In genomic region chr11:87595327-87595841, GRCm38 (mm10) we compare ENCODE assay signal across 8 mouse cellular contexts. TPM values are rescaled to one million over a fixed set of nuclear protein-coding genes. Genes with fewer than 3 reads are reported as not detected.
A peak's percentile ranks its signal among the peaks of the same experiment; 100 is the strongest.
DNase-seq lines count a peak whose midpoint lies in the region; ATAC-seq lines count a peak whose summit lies in the region.

No protein-coding gene starts in this region.

- H3K9ac ChIP-seq in heart, embryonic 13.5 days, result peak overlapping the region; percentile 91
- H3K9ac ChIP-seq in liver, embryonic 16.5 days (ENCODE audit: low read depth, low read length), result peak overlapping the region; percentile 71
- H3K9ac ChIP-seq in neural tube, embryonic 14.5 days (replicated peaks; ENCODE audit: low read depth, low read length), result peak overlapping the region; percentile 93

- no peaks in the 10 kb centered on the region for H3K9me3 ChIP-seq in erythroblast, embryonic 14.5 days (ENCODE audit: control insufficient read depth, low read length)
- no peaks in the 10 kb centered on the region for H3K9me3 ChIP-seq in heart, embryonic 13.5 days
- H3K9me3 ChIP-seq in liver, embryonic 16.5 days (replicated peaks; ENCODE audit: control insufficient read depth, low read length), result no peaks in the 10 kb centered on the region
- H3K9me3 ChIP-seq in neural tube, embryonic 14.5 days (ENCODE audit: control insufficient read depth, low read length), result no peaks in the 10 kb centered on the region

- H3K27me3 ChIP-seq in erythroblast, embryonic 14.5 days (ENCODE audit: control insufficient read depth), result no peaks in the 10 kb centered on the region
- H3K27me3 ChIP-seq in heart, embryonic 13.5 days (replicated peaks), result no peaks in the 10 kb centered on the region
- no peaks in the 10 kb centered on the region for H3K27me3 ChIP-seq in liver, embryonic 16.5 days (ENCODE audit: control insufficient read depth, insufficient read depth, low read depth, low read length)
- H3K27me3 ChIP-seq in neural tube, embryonic 14.5 days (ENCODE audit: control insufficient read depth, insufficient read depth, low read length), result no peaks in the 10 kb centered on the region

- peak overlapping the region; percentile 70 for H3K4me3 ChIP-seq in erythroblast, embryonic 14.5 days (replicated peaks)
- H3K4me3 ChIP-seq in heart, embryonic 13.5 days, result peak overlapping the region; percentile 78
- peak overlapping the region; percentile 65 for H3K4me3 ChIP-seq in liver, embryonic 16.5 days (ENCODE audit: low read depth, low read length)
- peak overlapping the region; percentile 87 for H3K4me3 ChIP-seq in neural tube, embryonic 14.5 days (ENCODE audit: low read depth, low read length)

- peaks cover 52% of the 10 kb centered on the region for H3K4me1 ChIP-seq in erythroblast, embryonic 14.5 days (ENCODE audit: control insufficient read depth)
- H3K4me1 ChIP-seq in heart, embryonic 13.5 days, result peaks cover 44% of the 10 kb centered on the region
- H3K4me1 ChIP-seq in liver, embryonic 16.5 days (ENCODE audit: control insufficient read depth, low read depth, low read length), result peaks cover 43% of the 10 kb centered on the region
- H3K4me1 ChIP-seq in neural tube, embryonic 14.5 days (ENCODE audit: control insufficient read depth, insufficient read depth, low read length), result peaks cover 28% of the 10 kb centered on the region

- peak; percentile 58 for ATAC-seq in heart, embryonic 13.5 days (ENCODE audit: extremely low read depth, insufficient number of reproducible peaks, low FRiP score, low TSS enrichment)
- peak; percentile 18 for ATAC-seq in liver, embryonic 16.5 days (ENCODE audit: low read depth)
- ATAC-seq in neural tube, embryonic 14.5 days (ENCODE audit: low read depth), result peak; percentile 50

- H3K27ac ChIP-seq in heart, embryonic 13.5 days (replicated peaks), result peak overlapping the region; percentile 66
- no peak overlapping the region for H3K27ac ChIP-seq in liver, embryonic 16.5 days (ENCODE audit: low read length)
- peak overlapping the region; percentile 85 for H3K27ac ChIP-seq in neural tube, embryonic 14.5 days (ENCODE audit: low read depth, low read length)

- peak overlapping the region; percentile 98 for H3K4me2 ChIP-seq in heart, embryonic 13.5 days
- H3K4me2 ChIP-seq in liver, embryonic 16.5 days (ENCODE audit: low read depth, low read length), result peak overlapping the region; percentile 97
- H3K4me2 ChIP-seq in neural tube, embryonic 14.5 days (ENCODE audit: low read depth, low read length), result peak overlapping the region; percentile 80

- peaks cover 64% of the 10 kb centered on the region for H3K36me3 ChIP-seq in erythroblast, embryonic 14.5 days (ENCODE audit: control insufficient read depth)
- peaks cover 49% of the 10 kb centered on the region for H3K36me3 ChIP-seq in heart, embryonic 13.5 days
- peaks cover 16% of the 10 kb centered on the region for H3K36me3 ChIP-seq in liver, embryonic 16.5 days (ENCODE audit: control insufficient read depth, insufficient read depth)
- H3K36me3 ChIP-seq in neural tube, embryonic 14.5 days (ENCODE audit: control insufficient read depth, insufficient read depth, low read length), result peaks cover 27% of the 10 kb centered on the region

- WGBS in heart, embryonic 13.5 days, result 1% methylated on average over 34 of the region's 37 CpGs
- WGBS in liver, embryonic 16.5 days (ENCODE audit: insufficient replicate concordance), result 4% methylated on average over 31 of the region's 37 CpGs
- WGBS in neural tube, embryonic 14.5 days, result 4% methylated on average over 18 of the region's 37 CpGs

- peak; percentile 83 for DNase-seq in CD4-positive helper T cell, adult 2 months (ENCODE audit: low read depth, low spot score)
- DNase-seq in brain, embryonic 18.5 days (ENCODE audit: low read depth, low spot score), result peak; percentile 74
- peak; percentile 93 for DNase-seq in kidney, postnatal 36 days
- peak; percentile 85 for DNase-seq in testis, postnatal 10 days (ENCODE audit: low spot score)

RNA-seq across cellular contexts. Expression of gene Mtmr4, which starts 3.4 kb away (rescaled TPM):
- polyA plus RNA-seq in erythroblast, embryonic 14.5 days (2012), result 0.20 and 0.53 TPM in 2 replicates
- 14.1 and 14.7 TPM in 2 replicates for polyA plus RNA-seq in heart, embryonic 13.5 days (2015; fragmentation: Nextera tagmentation; extraction: Ambion mirVana)
- 10.1 and 10.5 TPM in 2 replicates for polyA plus RNA-seq in liver, embryonic 16.5 days (2015; fragmentation: Nextera tagmentation; extraction: Ambion mirVana)
- 51.0 and 66.8 TPM in 2 replicates for polyA plus RNA-seq in neural tube, embryonic 14.5 days (2014; fragmentation: Nextera tagmentation; extraction: Ambion mirVana)

RNA-seq across cellular contexts. Expression of gene Hsf5, which starts 21.6 kb away (rescaled TPM):
- polyA plus RNA-seq in erythroblast, embryonic 14.5 days (2012), result not detected in 2 replicates
- polyA plus RNA-seq in heart, embryonic 13.5 days (2015; fragmentation: Nextera tagmentation; extraction: Ambion mirVana), result 0.05 and 0.13 TPM in 2 replicates
- 0.06 TPM in 1 of 2 replicates, not detected in the other for polyA plus RNA-seq in liver, embryonic 16.5 days (2015; fragmentation: Nextera tagmentation; extraction: Ambion mirVana)
- 0.33 and 0.62 TPM in 2 replicates for polyA plus RNA-seq in neural tube, embryonic 14.5 days (2014; fragmentation: Nextera tagmentation; extraction: Ambion mirVana)

RNA-seq across cellular contexts. Expression of gene Sept4, which starts 26.7 kb away (rescaled TPM):
- 0.08 and 0.09 TPM in 2 replicates for polyA plus RNA-seq in erythroblast, embryonic 14.5 days (2012)
- polyA plus RNA-seq in heart, embryonic 13.5 days (2015; fragmentation: Nextera tagmentation; extraction: Ambion mirVana), result 15.3 and 18.5 TPM in 2 replicates
- polyA plus RNA-seq in liver, embryonic 16.5 days (2015; fragmentation: Nextera tagmentation; extraction: Ambion mirVana), result 11.6 and 12.0 TPM in 2 replicates
- 24.8 and 30.0 TPM in 2 replicates for polyA plus RNA-seq in neural tube, embryonic 14.5 days (2014; fragmentation: Nextera tagmentation; extraction: Ambion mirVana)

RNA-seq across cellular contexts. Expression of gene Gm11492, which starts 28.9 kb away (rescaled TPM):
- polyA plus RNA-seq in erythroblast, embryonic 14.5 days (2012), result not detected in 2 replicates
- polyA plus RNA-seq in heart, embryonic 13.5 days (2015; fragmentation: Nextera tagmentation; extraction: Ambion mirVana), result not detected in 2 replicates
- polyA plus RNA-seq in liver, embryonic 16.5 days (2015; fragmentation: Nextera tagmentation; extraction: Ambion mirVana), result not detected in 2 replicates
- not detected in 2 replicates for polyA plus RNA-seq in neural tube, embryonic 14.5 days (2014; fragmentation: Nextera tagmentation; extraction: Ambion mirVana)

Comparison
In these comparisons a context has a peak if more than half of its experiments do, and no peak if none do; other contexts are left out.
1. RNA of gene Sept4, which starts 26.7 kb away (polyA plus RNA-seq): 24.8 to 30.0 TPM in neural tube, embryonic 14.5 days, 15.3 to 18.5 TPM in heart, embryonic 13.5 days and 11.6 to 12.0 TPM in liver, embryonic 16.5 days; 0.08 to 0.09 TPM in erythroblast, embryonic 14.5 days; every median in the first group is over 10 times any median in the second.
2. Peak in every context shown above with its lines, with median percentiles within 50 percentile points of each other: DNase-seq, H3K4me3 ChIP-seq, ATAC-seq, H3K4me2 ChIP-seq and H3K9ac ChIP-seq.